Mouse (Mus musculus): Measurements from ENCODE around the gene Slc19a3.

DNA sequence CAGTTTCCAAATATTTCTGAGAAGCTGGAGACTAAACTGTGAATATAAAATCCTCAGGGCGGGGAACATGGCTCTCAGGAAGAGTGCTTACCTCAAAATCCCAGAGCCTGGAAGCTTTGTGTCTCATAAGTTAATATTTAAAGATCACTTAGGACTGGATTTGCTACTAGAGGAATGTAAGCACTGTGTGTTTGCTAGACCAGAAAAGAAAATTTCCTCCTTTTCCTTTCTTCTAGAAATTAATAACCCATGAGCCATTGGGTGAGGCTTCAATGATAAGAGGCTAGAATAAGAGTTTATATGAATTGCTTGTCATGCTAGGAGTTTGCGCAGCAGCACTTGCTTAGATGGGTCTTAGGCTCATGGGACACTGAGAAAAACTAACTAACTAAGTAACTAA is 46.5 kb upstream of the Slc19a3 start:
- TF ChIP-seq CTCF (IDR thresholded peaks at IDR 0.05; ENCODE audit: low read depth), result no peak
- TF ChIP-seq EP300 (IDR thresholded peaks at IDR 0.05; ENCODE audit: low read depth), result no peak
